Mouse (Mus musculus) C2C12 (cell line): Measurements from ENCODE around the gene Ptk6.

ENCODE experiments used
- CEBPB ChIP-seq: IDR thresholded peaks from one replicate; pipeline ENCODE4 v1.6.1; 2011; ENCODE audit warnings: low read depth, mild to moderate bottlenecking, control low read depth, moderate library complexity
- CTCF ChIP-seq: IDR thresholded peaks from one replicate; pipeline ENCODE4 v1.5.1; 2011; ENCODE audit not compliant: control insufficient read depth, insufficient read depth, insufficient read length
- FOSL1 ChIP-seq: IDR thresholded peaks from one replicate; pipeline ENCODE4 v1.8.0; 2011; ENCODE audit warnings: mild to moderate bottlenecking, low read length; ENCODE audit not compliant: poor library complexity, insufficient read depth, severe bottlenecking
- MAX ChIP-seq: IDR thresholded peaks from one replicate; pipeline ENCODE4 v1.6.1; 2011; ENCODE audit warnings: mild to moderate bottlenecking, control low read depth
- MYOG ChIP-seq: IDR thresholded peaks from one replicate; pipeline ENCODE4 v1.6.1; 2011; ENCODE audit not compliant: control insufficient read depth, insufficient read length; ENCODE audit errors: extremely low read depth
- USF1 ChIP-seq: IDR thresholded peaks from one replicate; pipeline ENCODE4 v1.6.1; 2011; ENCODE audit warnings: low read depth, mild to moderate bottlenecking, control low read depth, moderate library complexity

GRCm38 (mm10) chr2:181227122-181227521 is 24.5 kb upstream of the Ptk6 start:
- TF ChIP-seq CTCF, result no peak
- no peak for TF ChIP-seq MAX
- TF ChIP-seq CEBPB, result no peak
- no peak for TF ChIP-seq FOSL1
- TF ChIP-seq USF1, result no peak
- no peak for TF ChIP-seq MYOG
